Mouse (Mus musculus): ENCODE measurements around the gene Gls. TPM values are rescaled to one million over a fixed set of nuclear protein-coding genes. Genes with fewer than 3 reads are reported as not detected.

Gls gene
- 134 and 152 TPM in 2 replicates for total RNA-seq (2014; rRNA removed)
- 24.7 and 25.7 TPM in 2 replicates for polyA plus RNA-seq (2015; fragmentation: Nextera tagmentation; extraction: Ambion mirVana)

- Histone ChIP-seq H3K4me3 (ENCODE audit: low read length) (peak within 1 kb of the TSS; percentile 76), H3K27ac (peak within 1 kb of the TSS; percentile 94), H3K27me3 (ENCODE audit: insufficient read depth, low read length) (no peaks in the 10 kb centered on the region), H3K36me3 (ENCODE audit: insufficient read depth, low read length) (no peaks in the 10 kb centered on the region), H3K9me3 (ENCODE audit: low read length) (no peaks in the 10 kb centered on the region), H3K4me1 (ENCODE audit: insufficient read depth, low read length) (0 out of 2 replicates have a peak, but pooled peaks cover 4% of the 10 kb centered on the region), H3K4me2 (ENCODE audit: low read depth, low read length) (peak within 1 kb of the TSS; percentile 75), H3K9ac (replicated peaks; ENCODE audit: low read length) (peak within 1 kb of the TSS; percentile 97)
- ATAC-seq (peak; percentile 99), DNase-seq (ENCODE audit: low spot score) (peak; percentile 98)
- WGBS, result under 1% methylated on average over 41 of the region's 46 CpGs
- no peak for TF ChIP-seq CTCF (IDR thresholded peaks at IDR 0.05; ENCODE audit: low read depth)
Measured at GRCm38 (mm10) chr1:52233143-52233713, at the start of gene Gls. TSS of gene Gls (minus strand) at chr1:52233232.

- ATAC-seq (no peak), DNase-seq (ENCODE audit: low spot score) (no peak)
- H3K4me1 ChIP-seq (ENCODE audit: insufficient read depth, low read length), result no peaks in the 10 kb centered on the region
- no peak overlapping the region for H3K27ac ChIP-seq
- H3K9ac ChIP-seq (replicated peaks; ENCODE audit: low read length), result no peak overlapping the region
- no peak for TF ChIP-seq CTCF (IDR thresholded peaks at IDR 0.05; ENCODE audit: low read depth)
- 54% methylated on average over 7 of the region's 7 CpGs for WGBS
- no peaks in the 10 kb centered on the region for H3K27me3 ChIP-seq (ENCODE audit: insufficient read depth, low read length)
- no peaks in the 10 kb centered on the region for H3K36me3 ChIP-seq (ENCODE audit: insufficient read depth, low read length)
- no peaks in the 10 kb centered on the region for H3K9me3 ChIP-seq (ENCODE audit: low read length)
- no peak overlapping the region for H3K4me2 ChIP-seq (ENCODE audit: low read depth, low read length)
- no peak overlapping the region for H3K4me3 ChIP-seq (ENCODE audit: low read length)
Measured at GRCm38 (mm10) chr1:52279831-52280595, 47.0 kb upstream of the Gls start.

- H3K27ac ChIP-seq, result no peak overlapping the region
- H3K9ac ChIP-seq (replicated peaks; ENCODE audit: low read length), result no peak overlapping the region
- no peak overlapping the region for H3K4me2 ChIP-seq (ENCODE audit: low read depth, low read length)
- H3K36me3 ChIP-seq (ENCODE audit: insufficient read depth, low read length), result no peaks in the 10 kb centered on the region
- ATAC-seq (no peak), DNase-seq (ENCODE audit: low spot score) (no peak)
- TF ChIP-seq CTCF (IDR thresholded peaks at IDR 0.05; ENCODE audit: low read depth), result no peak
- WGBS, result 49% methylated on average over 3 of the region's 3 CpGs
- H3K27me3 ChIP-seq (ENCODE audit: insufficient read depth, low read length), result no peaks in the 10 kb centered on the region
- no peak overlapping the region for H3K4me3 ChIP-seq (ENCODE audit: low read length)
- no peaks in the 10 kb centered on the region for H3K9me3 ChIP-seq (ENCODE audit: low read length)
- H3K4me1 ChIP-seq (ENCODE audit: insufficient read depth, low read length), result no peaks in the 10 kb centered on the region
Measured at GRCm38 (mm10) chr1:52279331-52279730, 46.3 kb upstream of the Gls start.

GRCm38 (mm10) chr1:52278073-52278472 is 45.0 kb upstream of the Gls start:
- Histone ChIP-seq H3K27ac (no peak overlapping the region), H3K27me3 (ENCODE audit: insufficient read depth, low read length) (no peaks in the 10 kb centered on the region), H3K9ac (replicated peaks; ENCODE audit: low read length) (no peak overlapping the region), H3K4me1 (ENCODE audit: insufficient read depth, low read length) (no peaks in the 10 kb centered on the region), H3K36me3 (ENCODE audit: insufficient read depth, low read length) (no peaks in the 10 kb centered on the region), H3K4me2 (ENCODE audit: low read depth, low read length) (no peak overlapping the region), H3K4me3 (ENCODE audit: low read length) (no peak overlapping the region), H3K9me3 (ENCODE audit: low read length) (no peaks in the 10 kb centered on the region)
- TF ChIP-seq CTCF (IDR thresholded peaks at IDR 0.05; ENCODE audit: low read depth), result no peak
- no peak for DNase-seq (ENCODE audit: low spot score)
- 74% methylated on average over 6 of the region's 6 CpGs for WGBS
- ATAC-seq, result no peak

GRCm38 (mm10) chr1:52274210-52274609 is 41.2 kb upstream of the Gls start:
- Histone ChIP-seq H3K9me3 (ENCODE audit: low read length) (no peaks in the 10 kb centered on the region), H3K27me3 (ENCODE audit: insufficient read depth, low read length) (no peaks in the 10 kb centered on the region), H3K9ac (replicated peaks; ENCODE audit: low read length) (no peak overlapping the region), H3K4me1 (ENCODE audit: insufficient read depth, low read length) (no peaks in the 10 kb centered on the region), H3K36me3 (ENCODE audit: insufficient read depth, low read length) (no peaks in the 10 kb centered on the region), H3K4me3 (ENCODE audit: low read length) (no peak overlapping the region), H3K27ac (no peak overlapping the region), H3K4me2 (ENCODE audit: low read depth, low read length) (no peak overlapping the region)
- ATAC-seq (no peak), DNase-seq (ENCODE audit: low spot score) (no peak)
- no peak for TF ChIP-seq CTCF (IDR thresholded peaks at IDR 0.05; ENCODE audit: low read depth)
- 70% methylated on average over 3 of the region's 3 CpGs for WGBS

- no peak overlapping the region for H3K4me2 ChIP-seq (ENCODE audit: low read depth, low read length)
- H3K4me1 ChIP-seq (ENCODE audit: insufficient read depth, low read length), result no peaks in the 10 kb centered on the region
- H3K9me3 ChIP-seq (ENCODE audit: low read length), result no peaks in the 10 kb centered on the region
- 79% methylated on average over 5 of the region's 5 CpGs for WGBS
- no peak for TF ChIP-seq CTCF (IDR thresholded peaks at IDR 0.05; ENCODE audit: low read depth)
- ATAC-seq (no peak), DNase-seq (ENCODE audit: low spot score) (no peak)
- no peak overlapping the region for H3K9ac ChIP-seq (replicated peaks; ENCODE audit: low read length)
- H3K27me3 ChIP-seq (ENCODE audit: insufficient read depth, low read length), result no peaks in the 10 kb centered on the region
- no peak overlapping the region for H3K27ac ChIP-seq
- H3K36me3 ChIP-seq (ENCODE audit: insufficient read depth, low read length), result no peaks in the 10 kb centered on the region
- no peak overlapping the region for H3K4me3 ChIP-seq (ENCODE audit: low read length)
Measured at GRCm38 (mm10) chr1:52272018-52272678, 39.1 kb upstream of the Gls start.

Data from hindbrain, postnatal 0 days (tissue).